Mouse (Mus musculus) cerebellum, adult 9-11 months (tissue): ENCODE results near the gene Ilf2.
A peak's percentile ranks its signal among the peaks of the same experiment; 100 is the strongest.

ENCODE experiments used
- DNase-seq: peaks from one replicate; pipeline ENCODE4 v3.0.0; 2022

Ilf2 gene

GRCm38 (mm10) chr3:90512276-90512675 is 36.4 kb downstream of the Ilf2 start:
- DNase-seq, result no peak

- DNase-seq, result no peak
Observed at GRCm38 (mm10) chr3:90512948-90513642, 37.2 kb downstream of the Ilf2 start.

- DNase-seq, result peak; percentile 58
Observed at GRCm38 (mm10) chr3:90513796-90514590, 38.1 kb downstream of the Ilf2 start, which contains the start of the genes S100a1 and S100a13. TSS of gene S100a1 (minus strand) at chr3:90514392. TSS of gene S100a13 (plus strand) at chr3:90514435.

- no peak for DNase-seq
Observed at GRCm38 (mm10) chr3:90514691-90515090, 38.8 kb downstream of the Ilf2 start.

GRCm38 (mm10) chr3:90515242-90515641 is 39.3 kb downstream of the Ilf2 start:
- no peak for DNase-seq

GRCm38 (mm10) chr3:90515789-90516188 is 39.9 kb downstream of the Ilf2 start:
- DNase-seq, result no peak

GRCm38 (mm10) chr3:90517711-90518110 is 41.8 kb downstream of the Ilf2 start:
- no peak for DNase-seq

- DNase-seq, result no peak
Observed at GRCm38 (mm10) chr3:90525421-90525820, 49.5 kb downstream of the Ilf2 start.

- no peak for DNase-seq
Observed at GRCm38 (mm10) chr3:90526076-90526475, 50.1 kb downstream of the Ilf2 start.

- DNase-seq, result no peak
Observed at GRCm38 (mm10) chr3:90526580-90526979, 50.7 kb downstream of the Ilf2 start, which contains the start of gene S100a14. TSS of gene S100a14 (plus strand) at chr3:90526856.

- no peak for DNase-seq
Observed at GRCm38 (mm10) chr3:90527291-90527873, 51.5 kb downstream of the Ilf2 start.

GRCm38 (mm10) chr3:90531713-90532112 is 55.8 kb downstream of the Ilf2 start:
- no peak for DNase-seq

GRCm38 (mm10) chr3:90535446-90535845 is 59.5 kb downstream of the Ilf2 start:
- no peak for DNase-seq

- peak; percentile 81 for DNase-seq
Observed at GRCm38 (mm10) chr3:90537141-90537904, 61.4 kb downstream of the Ilf2 start, which contains the start of gene S100a16. TSS of gene S100a16 (plus strand) at chr3:90537254.

GRCm38 (mm10) chr3:90537905-90538296 is 62.0 kb downstream of the Ilf2 start:
- DNase-seq, result no peak
